Mouse (Mus musculus) erythroid progenitor cell, adult 5-6 weeks (primary cell): ENCODE results near the gene Atg9b. TPM values are rescaled to one million over a fixed set of nuclear protein-coding genes. Genes with fewer than 3 reads are reported as not detected.

Experiments
- ATAC-seq: replicated peaks from 2 replicates; pipeline ENCODE4 v1.8.0; 2016; ENCODE audit warnings: moderate number of reproducible peaks, mild to moderate bottlenecking, moderate TSS enrichment, inconsistent platforms; ENCODE audit not compliant: poor library complexity, low FRiP score, severe bottlenecking
- total RNA-seq, 2 experiments: library from RNA; stranded (forward) in 1 of 2; stranded (reverse) in 1 of 2; fragments of 150-400 nt in 1 of 2; fragments of 186-747, 209-891 nt in 1 of 2; gene quantifications; 2 replicates each; pipeline versions ENCODE4 v1.2.3 to v1.2.4; 2015 to 2017; ENCODE audit warnings: low replicate concordance in 2 of 2

Atg9b gene
- total RNA-seq, 2 experiments from 2014 or later: not detected

DNA sequence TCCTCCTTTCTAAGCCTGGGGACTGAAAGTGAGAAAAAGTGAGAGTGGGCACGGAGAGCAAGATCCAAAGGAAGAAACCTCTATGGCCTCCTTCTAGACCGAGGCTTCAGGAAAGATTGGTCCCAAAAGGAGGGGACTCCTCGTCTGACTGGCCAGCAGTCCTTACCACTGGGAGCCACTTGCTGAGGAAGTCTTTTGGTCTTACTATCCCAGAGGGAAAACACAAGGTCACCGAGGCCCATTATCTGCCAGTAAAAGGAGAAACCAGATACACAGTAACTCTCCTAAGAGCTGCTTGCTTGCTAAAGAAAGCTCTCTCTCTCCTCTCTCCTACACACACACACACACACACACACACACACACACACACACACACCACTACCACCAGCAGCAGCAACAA is 38.6 kb downstream of the Atg9b start:
- ATAC-seq: no peak

DNA sequence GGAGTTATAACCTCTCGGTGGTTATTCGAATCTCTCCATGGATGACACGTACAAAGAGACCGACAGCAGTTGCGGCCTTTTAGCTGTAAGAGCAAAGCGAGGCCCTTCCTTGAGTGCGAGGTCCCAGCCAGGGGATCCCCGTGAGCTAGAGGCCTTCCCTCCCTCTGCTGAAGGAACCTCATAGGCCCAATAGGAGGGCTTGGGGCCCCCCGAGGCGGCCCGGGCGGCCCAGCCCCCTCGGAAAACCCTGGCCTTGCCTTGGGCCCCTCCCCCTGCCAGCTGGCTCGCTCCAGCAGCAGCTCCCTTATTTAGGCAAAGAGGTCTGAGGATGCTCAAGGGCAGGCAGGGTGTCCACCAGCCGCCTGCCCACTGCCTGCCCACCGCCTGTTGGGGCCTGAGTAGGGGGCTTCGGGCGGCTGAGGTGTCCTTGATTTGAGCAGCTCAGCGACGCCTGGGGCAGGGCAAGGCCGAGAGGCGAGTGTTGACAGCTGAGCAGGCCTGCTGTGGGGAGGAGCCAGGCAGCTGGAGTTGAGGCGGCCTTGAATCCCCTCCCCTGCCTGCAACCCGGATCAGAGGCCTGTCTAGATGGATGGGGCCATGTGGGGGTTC is 39.6 kb downstream of the Atg9b start:
- no peak for ATAC-seq

DNA sequence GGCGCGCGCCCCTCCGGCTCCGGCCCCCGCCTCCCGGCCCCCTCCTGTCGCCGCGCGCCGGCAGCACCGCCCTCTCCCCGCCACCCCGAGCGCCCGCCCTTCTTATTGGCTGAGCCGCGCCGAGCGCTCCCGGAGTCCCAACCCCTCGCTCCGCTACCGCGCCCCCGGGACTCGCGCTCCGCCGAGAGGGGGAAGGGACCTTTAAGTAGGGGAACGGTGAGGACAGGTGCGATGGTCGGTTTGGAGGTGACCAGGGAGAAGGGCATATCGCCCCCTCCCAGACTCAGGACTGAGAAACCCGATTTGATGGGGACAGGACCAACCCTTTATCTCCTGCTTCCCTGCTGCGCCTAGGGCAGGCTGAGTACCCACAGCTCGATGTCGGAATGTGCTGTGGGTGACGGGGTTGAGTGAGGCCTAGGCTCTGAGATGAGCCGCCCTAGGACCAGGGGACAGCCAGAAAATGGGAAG is 40.2 kb downstream of the Atg9b start:
- no peak for ATAC-seq

DNA sequence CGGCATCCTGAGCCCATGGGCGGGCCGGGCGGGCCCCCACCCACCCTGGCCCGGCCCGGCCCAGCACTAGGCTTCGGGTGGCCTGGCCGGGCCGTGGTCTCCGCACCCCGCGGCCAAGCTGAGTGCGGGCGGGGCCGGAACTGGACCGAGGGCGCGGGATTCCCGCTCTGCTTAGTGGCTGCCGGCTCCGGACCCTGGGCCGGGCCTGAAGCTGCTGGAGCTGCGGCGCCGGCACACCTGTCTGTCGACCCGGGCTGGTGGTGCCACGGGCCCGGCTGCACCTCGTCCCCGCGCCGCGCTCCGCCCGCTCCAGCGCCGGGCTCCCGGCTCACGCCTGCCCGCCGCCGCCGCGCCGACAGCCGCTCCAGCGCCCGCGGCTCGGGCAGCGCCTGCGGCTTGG is 40.7 kb downstream of the Atg9b start, which contains the start of gene Kcnh2:
Kcnh2 (minus strand) TSS at position 327 of the 400 bp plus-strand sequence.
- ATAC-seq: no peak

DNA sequence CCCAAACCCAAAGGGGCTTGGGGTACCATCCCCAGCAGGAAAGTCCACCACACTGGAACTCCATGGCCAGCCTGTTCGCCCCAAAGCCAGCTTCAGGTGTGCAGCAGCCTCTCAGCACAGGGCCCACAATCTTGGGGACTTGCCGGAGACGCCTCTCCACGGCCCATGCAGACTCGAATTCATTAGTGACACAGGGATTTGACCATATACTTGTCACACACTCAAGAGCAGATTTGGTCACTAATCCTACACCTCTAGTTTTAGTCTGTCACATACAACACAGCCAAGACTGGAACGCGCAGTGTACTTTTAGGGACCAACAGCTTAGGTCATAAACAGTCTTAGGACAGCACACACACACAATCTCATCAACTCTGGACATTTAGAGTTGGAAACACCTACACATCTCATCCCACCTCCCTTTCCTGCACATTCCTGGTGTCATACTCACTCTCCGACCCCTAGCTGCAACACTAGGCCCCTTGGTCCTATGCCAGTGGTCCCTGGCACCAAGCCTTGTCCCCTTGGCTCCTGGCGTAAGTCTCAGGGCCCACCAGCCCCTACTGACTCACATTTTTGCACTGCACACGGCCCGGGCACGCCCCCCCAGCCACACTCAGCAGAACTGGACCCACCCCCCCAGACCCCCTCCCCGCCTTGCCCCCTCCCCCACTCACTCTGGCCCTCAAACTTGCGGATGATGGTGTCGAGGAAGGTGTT is 41.3 kb downstream of the Atg9b start:
- ATAC-seq: no peak

DNA sequence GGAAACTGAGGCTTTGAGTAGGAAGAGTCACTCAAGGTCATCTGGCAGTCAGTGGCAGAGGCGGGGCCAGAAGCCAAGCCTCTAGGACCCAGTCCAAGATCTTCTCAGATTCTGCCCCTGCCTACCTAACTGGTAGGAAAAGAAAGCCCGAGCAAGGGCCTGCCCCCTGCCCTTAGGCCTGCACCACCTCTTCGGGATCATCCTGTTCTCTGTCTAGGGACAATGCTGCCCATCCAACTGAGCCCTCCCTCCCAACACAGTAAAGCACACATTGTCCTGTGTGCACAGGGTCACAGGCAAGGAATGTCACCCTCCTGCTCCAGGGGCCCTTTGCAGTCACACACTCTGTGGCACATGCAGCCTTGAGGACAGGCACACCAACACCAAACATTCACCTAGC is 41.9 kb downstream of the Atg9b start:
- ATAC-seq: no peak

DNA sequence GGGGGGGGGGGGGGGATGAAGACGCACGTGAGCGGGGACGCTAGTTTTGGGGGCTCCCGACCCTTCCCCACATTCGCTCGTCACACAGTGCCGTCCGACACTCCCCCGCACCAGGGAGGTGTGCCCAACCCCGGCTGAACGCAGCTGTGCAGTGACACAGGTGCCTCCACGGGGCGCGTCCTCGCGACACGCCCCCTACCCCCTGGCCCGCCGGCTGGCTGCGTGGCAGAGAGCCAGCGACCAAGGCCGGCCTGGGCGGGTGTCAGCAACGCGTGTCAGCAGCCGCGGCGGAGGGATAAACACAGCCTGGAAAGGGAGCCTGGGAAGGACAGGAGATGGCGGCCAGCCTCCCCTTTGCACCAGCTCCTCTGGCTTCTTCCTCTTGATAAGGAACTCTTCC is 43.4 kb downstream of the Atg9b start:
- no peak for ATAC-seq

DNA sequence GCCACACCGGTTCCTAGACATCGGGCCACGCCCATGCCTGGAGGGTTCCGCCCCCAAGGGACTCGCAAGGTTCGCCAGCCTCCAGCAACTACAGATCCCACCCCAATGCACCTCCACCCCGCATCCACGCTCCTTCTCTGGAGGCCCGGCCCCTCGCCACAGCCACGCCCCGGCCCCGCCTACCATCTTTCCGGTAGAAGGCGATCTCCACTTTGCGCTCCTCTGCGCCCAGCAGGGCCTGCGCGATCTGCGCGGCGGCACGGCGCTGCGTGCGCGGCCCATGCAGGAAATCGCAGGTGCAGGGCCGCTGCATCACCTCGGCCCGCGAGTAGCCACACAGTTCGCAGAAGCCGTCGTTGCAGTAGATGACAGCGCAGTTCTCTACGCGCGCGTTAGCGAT is 43.8 kb downstream of the Atg9b start:
- ATAC-seq: peak; percentile 56

DNA sequence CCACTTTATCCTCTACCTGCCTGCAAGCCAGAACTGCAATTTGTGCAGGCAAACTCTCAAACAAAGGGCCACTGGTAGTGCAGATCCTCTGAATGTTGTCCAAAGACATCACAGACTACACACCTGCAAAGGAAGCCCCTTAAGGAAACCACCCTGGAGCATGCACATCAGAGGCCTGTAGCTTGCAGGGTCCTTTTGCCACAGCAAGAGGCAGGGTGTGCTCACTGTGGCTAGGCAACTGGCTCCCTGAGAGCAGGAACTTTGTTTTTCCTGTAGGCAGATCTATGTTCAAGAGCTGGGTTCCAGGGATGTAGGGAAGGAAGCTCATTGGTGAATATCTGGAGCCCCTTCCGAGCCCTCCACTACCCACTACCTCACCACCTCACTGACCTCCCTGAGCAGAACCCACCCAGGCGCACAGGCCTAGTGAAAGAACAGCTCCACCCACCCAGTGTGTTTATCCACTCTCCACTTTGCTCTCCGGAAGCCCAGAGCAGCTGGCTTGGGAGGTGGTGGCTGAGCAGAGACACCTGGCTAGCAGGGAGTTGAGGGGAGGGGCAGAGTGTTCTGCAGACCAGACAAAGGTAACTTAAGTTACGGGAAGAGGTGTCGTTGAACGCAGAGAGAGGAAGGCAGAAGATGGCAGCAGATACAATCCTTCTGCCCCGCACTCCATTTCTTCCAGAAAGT is 44.6 kb downstream of the Atg9b start:
- no peak for ATAC-seq

DNA sequence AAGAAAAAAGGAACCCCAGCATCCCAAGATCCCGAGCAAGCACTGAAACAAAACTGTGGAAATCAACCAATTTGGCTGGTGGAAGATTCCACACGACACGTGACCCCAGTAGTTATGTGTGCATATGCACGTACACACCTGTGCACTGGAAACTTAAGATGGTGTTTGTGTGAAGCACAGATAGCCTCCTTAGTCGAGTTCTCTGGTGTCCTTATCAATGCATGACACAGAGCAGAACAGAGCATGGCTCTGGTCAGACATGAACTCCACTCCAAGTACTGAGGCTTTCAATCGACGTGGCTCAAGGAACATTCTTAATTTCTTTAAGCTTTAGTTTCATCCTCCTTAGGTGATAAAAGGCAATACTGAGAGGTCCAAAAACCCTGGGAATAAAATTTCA is 45.6 kb downstream of the Atg9b start:
- no peak for ATAC-seq

DNA sequence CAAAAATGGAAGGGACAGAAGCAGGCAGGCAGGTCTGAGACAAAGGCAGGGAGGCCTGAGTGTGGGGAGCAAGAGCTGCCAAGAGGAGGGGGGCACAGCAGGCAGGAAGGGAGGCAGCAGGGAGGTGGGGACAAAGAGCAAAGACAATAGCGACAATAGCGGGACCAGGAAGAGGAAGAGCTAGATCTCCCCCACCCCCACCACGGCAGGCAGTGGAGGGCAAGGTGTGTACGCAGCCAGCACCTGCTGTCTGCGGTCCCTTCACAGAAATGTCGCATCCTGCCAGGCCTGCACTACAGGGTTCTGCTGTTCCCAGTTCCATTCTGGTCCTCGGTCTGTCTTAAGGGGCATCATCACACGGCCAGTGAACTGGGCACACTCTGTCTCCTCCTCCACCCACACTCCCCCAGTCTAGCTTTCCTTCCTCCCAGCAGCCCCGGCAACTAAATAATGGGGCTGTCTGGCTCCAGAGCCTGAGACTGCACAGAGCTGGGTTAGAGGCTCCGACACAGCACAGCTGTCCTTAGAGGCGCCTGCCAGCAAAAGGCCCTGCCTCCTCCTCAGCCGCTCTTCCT is 47.4 kb downstream of the Atg9b start:
- no peak for ATAC-seq

DNA sequence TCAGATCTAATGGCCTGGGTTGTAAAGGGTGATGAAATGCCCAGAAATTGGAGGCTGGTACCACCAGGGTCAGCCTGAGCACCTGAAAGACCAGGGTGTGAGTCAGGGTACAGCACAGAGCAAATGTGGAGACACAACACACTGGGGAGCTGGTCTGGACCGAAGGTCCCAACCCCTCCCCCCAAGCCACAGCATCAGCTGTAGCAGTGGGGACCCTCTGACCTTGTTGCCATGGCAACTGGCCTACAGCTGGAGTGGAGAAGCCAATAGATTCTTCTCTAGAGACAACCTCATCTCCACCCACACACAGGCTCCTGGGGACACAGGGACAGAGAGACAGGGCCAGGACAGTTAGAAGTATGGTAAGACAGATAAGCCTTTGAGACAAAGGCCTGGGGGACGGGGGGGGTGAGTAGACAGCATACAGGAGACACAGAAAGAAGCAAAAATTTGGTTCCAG is 47.9 kb downstream of the Atg9b start:
- ATAC-seq: no peak

DNA sequence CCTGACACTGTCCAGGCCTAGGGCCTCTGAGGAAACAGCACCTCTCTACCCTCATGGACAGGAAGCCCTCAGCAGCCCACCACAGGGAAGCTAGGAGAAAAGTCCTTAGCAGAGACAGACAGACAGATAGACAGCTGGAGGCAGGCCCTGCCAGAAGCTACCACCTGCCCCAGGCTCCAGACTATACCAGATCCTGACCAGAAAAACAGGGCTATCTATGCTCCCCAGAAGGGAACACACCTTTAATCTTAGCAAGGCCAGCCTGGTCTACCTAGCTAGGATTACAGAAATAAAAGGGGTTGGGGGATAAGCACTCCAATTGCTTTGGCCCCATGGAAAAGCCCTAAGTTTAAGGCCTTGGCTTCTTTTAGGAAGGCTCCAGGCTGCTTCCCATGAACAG is 48.6 kb downstream of the Atg9b start:
- ATAC-seq: no peak

DNA sequence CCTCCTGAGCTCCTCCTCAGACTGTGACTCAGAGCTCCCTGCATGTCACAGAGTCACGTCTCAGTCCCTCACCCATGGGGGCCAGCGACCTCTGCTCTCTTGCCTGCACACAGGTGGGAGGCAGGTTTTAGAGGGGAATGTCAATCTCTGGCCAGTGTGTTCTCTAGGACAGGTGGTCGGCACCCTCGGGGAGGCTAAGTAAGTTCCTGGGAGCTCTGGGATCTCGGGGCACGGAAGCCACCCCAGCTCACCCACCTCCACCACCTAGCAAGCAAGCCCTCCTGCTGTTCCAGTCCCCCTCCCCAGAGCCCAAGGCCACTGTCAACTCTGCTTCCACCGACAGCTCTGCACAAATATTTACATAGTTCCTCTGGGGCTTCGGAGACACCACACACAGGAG is 49.0 kb downstream of the Atg9b start:
- ATAC-seq: no peak

DNA sequence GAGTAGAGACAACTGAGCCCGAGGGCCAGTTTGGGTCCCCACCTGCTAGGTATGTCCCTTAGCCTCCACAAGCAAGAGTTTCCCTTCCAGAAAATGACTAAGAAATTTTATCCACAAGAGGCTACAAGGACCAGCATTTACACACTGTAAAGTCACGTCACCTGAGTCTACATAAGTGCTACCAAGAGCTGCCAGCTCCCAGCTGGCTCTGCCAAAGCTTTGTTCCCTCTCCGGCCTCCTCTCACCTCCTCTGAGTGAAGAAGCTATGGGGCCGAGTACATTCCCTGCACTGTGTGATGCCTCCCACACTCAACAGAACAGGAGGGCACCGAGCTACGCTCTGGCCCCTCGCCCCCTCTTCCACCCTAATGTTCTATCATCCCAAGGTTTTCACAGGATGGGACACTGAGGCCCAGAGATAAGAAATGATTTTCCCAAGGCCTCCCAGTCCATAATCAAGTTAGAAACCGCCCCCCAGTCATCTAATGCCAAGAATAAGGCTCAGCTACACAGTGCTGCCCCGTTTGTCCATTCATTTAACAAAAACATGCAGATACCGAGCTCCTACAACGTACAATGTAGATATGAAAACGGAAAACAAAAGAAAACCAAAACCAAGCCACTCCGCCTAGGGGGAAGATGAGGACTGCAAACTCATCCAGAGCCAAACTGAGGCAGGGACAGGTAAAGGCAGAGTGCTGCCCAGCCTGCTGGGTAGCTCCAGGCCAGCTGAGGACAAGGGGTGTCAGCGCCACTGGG is 49.6 kb downstream of the Atg9b start:
- ATAC-seq: no peak

DNA sequence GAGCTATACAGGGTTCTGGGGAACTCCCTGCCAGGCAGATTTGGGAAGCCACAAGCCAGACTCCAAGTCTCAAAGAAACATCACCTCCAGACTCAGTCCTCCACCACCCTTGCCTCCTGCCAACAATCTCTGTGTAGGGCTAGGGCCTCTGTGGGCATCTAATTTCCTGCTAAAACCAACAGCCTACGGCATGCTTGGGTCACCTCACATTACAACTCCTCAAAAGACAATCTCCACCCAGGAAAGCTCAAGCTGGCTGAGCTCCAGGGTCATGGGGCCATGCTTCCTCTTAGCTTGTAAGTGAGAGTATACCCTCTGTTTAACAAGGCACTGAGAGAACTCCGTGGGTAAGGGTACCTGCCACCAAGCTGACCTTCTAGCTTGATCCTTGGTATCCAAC is 54.1 kb downstream of the Atg9b start:
- ATAC-seq: no peak

DNA sequence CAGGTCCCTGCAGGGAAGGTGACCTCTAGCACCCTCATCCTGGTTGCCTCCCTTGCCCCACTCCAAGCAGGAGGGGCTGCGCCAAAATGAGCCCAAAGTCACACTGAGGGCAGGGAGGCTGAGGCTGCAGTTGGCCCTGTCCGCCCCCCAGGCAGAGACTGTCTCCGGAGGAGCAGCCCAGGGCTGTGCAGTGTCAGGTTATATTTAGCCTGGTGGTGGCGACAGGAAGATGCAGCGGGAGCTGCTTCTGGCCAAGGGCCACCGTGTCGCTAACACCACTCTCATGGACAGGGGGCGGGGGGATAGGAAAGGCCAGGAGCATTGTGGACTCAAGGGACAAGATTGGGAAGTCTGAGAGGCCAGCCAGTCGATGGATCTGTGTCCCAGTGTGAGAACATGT is 54.6 kb downstream of the Atg9b start:
- ATAC-seq: no peak

DNA sequence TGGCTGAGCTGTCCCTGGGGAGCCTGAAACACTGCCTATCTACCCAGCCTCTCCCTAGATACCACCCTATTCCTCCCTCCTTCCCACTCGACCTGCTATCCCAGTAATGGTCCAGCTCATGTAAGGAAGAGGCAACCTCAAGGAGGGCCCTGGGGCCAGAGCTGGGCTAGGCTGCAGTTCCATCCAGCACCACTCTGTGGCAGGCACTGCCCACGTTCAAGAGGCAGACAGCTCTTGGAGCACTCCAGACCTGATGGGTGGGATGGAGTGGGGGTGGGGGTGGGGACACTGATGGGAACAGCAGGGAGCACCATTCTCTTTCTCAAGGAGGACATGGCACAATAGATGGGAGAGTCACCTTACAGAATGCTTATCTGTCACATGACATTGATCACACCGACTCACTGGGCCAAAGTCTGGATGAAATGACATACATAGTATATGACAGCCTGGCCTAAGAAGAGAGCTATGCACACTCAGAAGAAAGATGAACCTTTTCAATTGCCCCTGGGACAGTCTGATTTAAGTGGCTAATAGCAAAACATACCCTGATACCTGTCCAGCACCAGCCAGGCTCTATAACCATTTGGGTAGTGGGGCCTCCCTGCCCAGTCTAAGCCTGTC is 55.9 kb downstream of the Atg9b start:
- no peak for ATAC-seq

DNA sequence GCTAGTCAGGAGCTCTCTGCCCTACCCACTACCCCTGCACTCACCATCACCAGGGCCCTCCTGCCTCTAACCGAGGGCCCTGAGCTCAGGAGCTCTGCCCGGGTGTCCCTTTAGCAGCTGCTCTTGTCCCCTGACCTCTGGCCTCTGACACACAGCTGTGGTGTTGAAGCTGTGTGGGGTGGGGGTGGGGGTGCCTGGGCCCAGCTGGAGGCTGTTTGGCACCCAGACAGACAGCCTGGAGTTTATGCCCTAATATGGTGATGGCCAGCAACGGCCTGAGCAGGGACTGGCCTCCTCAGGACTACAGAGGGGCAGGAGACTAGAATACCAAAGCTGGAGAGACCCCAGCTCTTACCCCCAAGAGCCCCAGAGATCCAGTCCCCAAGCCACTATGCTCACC is 57.2 kb downstream of the Atg9b start:
- ATAC-seq: no peak
